Mouse (Mus musculus): ENCODE measurements around the gene Sox2.

DNA sequence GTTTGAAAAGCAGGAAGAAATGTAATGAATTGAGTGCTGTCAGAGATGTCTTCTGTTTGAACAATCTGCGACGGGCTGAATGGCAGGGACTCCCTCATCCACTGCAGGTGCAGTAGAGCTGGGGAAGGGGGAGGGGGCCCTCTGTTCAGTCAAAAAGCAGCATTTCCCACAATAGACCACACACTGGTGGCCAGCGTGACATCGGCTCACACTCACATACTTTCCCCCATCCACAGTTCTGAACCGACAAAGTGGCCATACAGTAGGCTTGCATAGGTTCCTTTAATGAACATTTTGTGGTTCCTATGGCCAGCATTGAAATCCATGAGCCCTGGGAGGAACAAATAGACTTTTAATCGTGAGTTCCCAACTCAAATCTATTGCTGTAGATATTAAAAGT, 9.7 kb downstream of the Sox2 start:
- TF ChIP-seq CTCF (IDR thresholded peaks at IDR 0.05; ENCODE audit: control insufficient read depth, insufficient read depth, insufficient replicate concordance, low read depth, low read length), result no peak
- TF ChIP-seq POLR2A (IDR thresholded peaks at IDR 0.05; ENCODE audit: control insufficient read depth, low read depth, low read length), result no peak
